Mouse (Mus musculus) hindbrain, embryonic 10.5 days (tissue): Measurements from ENCODE around the gene Cox4i2. TPM values are rescaled to one million over a fixed set of nuclear protein-coding genes. Genes with fewer than 3 reads are reported as not detected.
A peak's percentile ranks its signal among the peaks of the same experiment; 100 is the strongest.

ENCODE experiments used
- DNase-seq: peaks from one replicate; pipeline ENCODE4 v3.0.0-alpha.2; 2017; ENCODE audit warnings: low spot score
- H3K27ac ChIP-seq: fragments of 300-500 bp; sonication (generic); 2 replicates; pipeline ENCODE4 v1.5.1; 2016; ENCODE audit warnings: mild to moderate bottlenecking, moderate library complexity
- H3K27me3 ChIP-seq: fragments of 300-500 bp; sonication (generic); 2 replicates; pipeline ENCODE4 v1.6.1; 2016; ENCODE audit warnings: mild to moderate bottlenecking; ENCODE audit not compliant: poor library complexity, insufficient read depth, severe bottlenecking
- H3K36me3 ChIP-seq: fragments of 300-500 bp; sonication (generic); 2 replicates; pipeline ENCODE4 v1.6.1; 2016; ENCODE audit warnings: mild to moderate bottlenecking, moderate library complexity
- H3K4me1 ChIP-seq: fragments of 300-500 bp; sonication (generic); replicated peaks from 2 replicates; pipeline ENCODE4 v1.6.1; 2016; ENCODE audit warnings: mild to moderate bottlenecking
- H3K4me3 ChIP-seq: fragments of 300-500 bp; sonication (generic); 2 replicates; pipeline ENCODE4 v1.5.1; 2016; ENCODE audit warnings: mild to moderate bottlenecking, moderate library complexity
- H3K9me3 ChIP-seq: fragments of 300-500 bp; sonication (generic); 2 replicates; pipeline ENCODE4 v1.6.1; 2016; ENCODE audit warnings: mild to moderate bottlenecking, moderate library complexity
- WGBS: fragments of 180-500 bp; shearing (Covaris S2); methylation state at CpG from one replicate; pipeline ENCODE4 v1.1.7; 2016; 5-methylcytosine and 5-hydroxymethylcytosine counted together
- polyA plus RNA-seq: library from polyadenylated mRNA; unstranded; fragments of >200 nt; fragmentation: Nextera tagmentation; extraction: Ambion mirVana; gene quantifications from 2 replicates; pipeline ENCODE4 v1.2.1, GENCODE M21; 2016

The Cox4i2 gene
- polyA plus RNA-seq, 1 experiment from 2014 or later: 5.0 TPM

GRCm38 (mm10) chr2:152781031-152781711 is 27.2 kb downstream of the Cox4i2 start:
- Histone ChIP-seq H3K36me3 (peaks cover 63% of the 10 kb centered on the region), H3K27me3 (no peaks in the 10 kb centered on the region), H3K27ac (0 out of 2 replicates have a peak overlapping the region, but pooled peaks have one; percentile 2), H3K9me3 (no peaks in the 10 kb centered on the region), H3K4me1 (peaks cover 35% of the 10 kb centered on the region), H3K4me3 (no peak overlapping the region)
- no peak for DNase-seq
- 88% methylated on average over 3 of the region's 3 CpGs for WGBS

GRCm38 (mm10) chr2:152782656-152783055 is 28.7 kb downstream of the Cox4i2 start:
- WGBS: 89% methylated on average over 5 of the region's 5 CpGs
- DNase-seq: no peak
- Histone ChIP-seq H3K27me3 (no peaks in the 10 kb centered on the region), H3K4me3 (no peak overlapping the region), H3K27ac (no peak overlapping the region), H3K9me3 (no peaks in the 10 kb centered on the region), H3K4me1 (peaks cover 35% of the 10 kb centered on the region), H3K36me3 (peaks cover 63% of the 10 kb centered on the region)

DNA sequence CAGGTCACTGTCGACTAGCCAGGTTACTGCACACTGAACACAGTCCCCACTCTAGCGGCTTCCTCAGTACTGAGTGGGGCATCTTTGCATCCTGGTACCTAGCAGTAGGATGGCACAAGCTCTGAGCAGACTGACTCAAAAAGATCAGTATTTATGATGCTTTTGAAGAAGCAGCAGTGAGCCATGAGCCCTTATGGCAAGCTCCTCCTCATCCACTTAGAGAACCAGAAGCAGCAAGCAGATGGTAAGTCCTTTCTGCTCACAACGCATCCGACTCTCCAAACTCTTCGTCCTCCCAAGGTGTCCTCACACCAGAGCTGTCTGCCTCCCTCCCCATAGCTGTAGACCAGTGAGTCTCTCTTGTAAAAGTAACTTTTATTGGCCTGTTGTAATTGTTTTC is 29.3 kb downstream of the Cox4i2 start:
- H3K36me3 ChIP-seq: peaks cover 63% of the 10 kb centered on the region

GRCm38 (mm10) chr2:152784640-152785039 is 30.7 kb downstream of the Cox4i2 start:
- Histone ChIP-seq H3K36me3 (peaks cover 53% of the 10 kb centered on the region), H3K4me3 (no peak overlapping the region), H3K27me3 (no peaks in the 10 kb centered on the region), H3K4me1 (peaks cover 48% of the 10 kb centered on the region), H3K9me3 (no peaks in the 10 kb centered on the region), H3K27ac (no peak overlapping the region)
- no peak for DNase-seq
- WGBS: 97% methylated on average over 8 of the region's 8 CpGs

More for the DNA sequence above, 29.3 kb downstream of the Cox4i2 start:
- H3K4me1 ChIP-seq: peaks cover 35% of the 10 kb centered on the region
- no peaks in the 10 kb centered on the region for H3K9me3 ChIP-seq
- WGBS: 94% methylated on average over 5 of the region's 5 CpGs
- H3K4me3 ChIP-seq: no peak overlapping the region
- no peak overlapping the region for H3K27ac ChIP-seq
- no peak for DNase-seq
- H3K27me3 ChIP-seq: no peaks in the 10 kb centered on the region

GRCm38 (mm10) chr2:152785446-152786350 is 31.7 kb downstream of the Cox4i2 start:
- Histone ChIP-seq H3K4me1 (peaks cover 48% of the 10 kb centered on the region), H3K4me3 (no peak overlapping the region), H3K9me3 (no peaks in the 10 kb centered on the region), H3K27me3 (no peaks in the 10 kb centered on the region), H3K36me3 (peaks cover 47% of the 10 kb centered on the region), H3K27ac (peak overlapping the region; percentile 73)
- peak; percentile 20 for DNase-seq
- WGBS: 68% methylated on average over 18 of the region's 18 CpGs

GRCm38 (mm10) chr2:152787136-152787535 is 33.2 kb downstream of the Cox4i2 start:
- Histone ChIP-seq H3K36me3 (peaks cover 38% of the 10 kb centered on the region), H3K4me1 (peaks cover 37% of the 10 kb centered on the region), H3K27ac (no peak overlapping the region), H3K27me3 (no peaks in the 10 kb centered on the region), H3K4me3 (no peak overlapping the region), H3K9me3 (no peaks in the 10 kb centered on the region)
- 100% methylated on average over 2 of the region's 2 CpGs for WGBS
- DNase-seq: no peak

DNA sequence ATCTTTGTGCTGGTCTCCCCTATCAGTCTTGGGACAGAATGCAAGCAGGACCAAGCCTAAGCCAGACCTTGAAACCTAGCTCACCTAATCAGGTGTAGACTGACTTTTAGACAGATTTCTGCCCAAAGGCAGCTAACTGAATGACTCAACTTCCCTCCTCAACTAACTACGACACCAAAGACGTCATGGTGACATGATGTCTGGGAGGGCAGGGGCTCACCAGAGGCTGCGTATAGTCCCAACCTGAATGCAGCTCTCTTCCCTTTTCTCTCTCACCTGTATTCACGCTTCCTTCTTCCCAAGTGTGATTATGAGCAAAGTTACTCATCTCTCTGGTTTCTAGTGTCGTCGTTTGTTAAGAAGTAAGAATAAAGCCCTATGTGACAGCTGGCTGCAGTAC is 33.6 kb downstream of the Cox4i2 start:
- no peaks in the 10 kb centered on the region for H3K27me3 ChIP-seq
- no peak overlapping the region for H3K27ac ChIP-seq
- H3K4me3 ChIP-seq: no peak overlapping the region
- peaks cover 39% of the 10 kb centered on the region for H3K4me1 ChIP-seq
- no peaks in the 10 kb centered on the region for H3K9me3 ChIP-seq
- DNase-seq: no peak
- H3K36me3 ChIP-seq: peaks cover 34% of the 10 kb centered on the region
- WGBS: 94% methylated on average over 6 of the region's 6 CpGs

GRCm38 (mm10) chr2:152788892-152789421 is 35.0 kb downstream of the Cox4i2 start:
- peaks cover 29% of the 10 kb centered on the region for H3K36me3 ChIP-seq
- DNase-seq: no peak
- no peaks in the 10 kb centered on the region for H3K9me3 ChIP-seq
- H3K27ac ChIP-seq: peak overlapping the region; percentile 71
- peaks cover 45% of the 10 kb centered on the region for H3K4me1 ChIP-seq
- H3K4me3 ChIP-seq: no peak overlapping the region
- H3K27me3 ChIP-seq: no peaks in the 10 kb centered on the region
- WGBS: 68% methylated on average over 6 of the region's 6 CpGs

DNA sequence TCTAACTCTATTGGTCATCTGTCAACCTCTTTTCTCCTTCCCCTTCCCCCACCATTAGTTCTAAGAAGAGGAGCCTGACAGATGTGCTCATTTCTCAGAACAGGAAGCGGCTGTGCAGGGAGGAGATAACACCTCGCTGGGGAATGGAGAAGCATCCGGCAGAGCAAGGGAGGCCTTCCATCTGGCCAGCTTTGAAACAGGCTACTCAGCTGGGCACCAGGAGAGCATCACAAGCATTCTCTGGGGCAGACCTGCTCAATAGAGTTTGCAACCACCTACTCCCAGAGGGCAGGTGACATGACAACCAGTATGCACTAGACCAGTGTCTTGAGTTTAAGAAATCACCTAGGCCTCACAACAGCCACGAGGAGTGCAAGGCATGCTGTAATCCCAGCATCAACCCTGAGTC is 35.6 kb downstream of the Cox4i2 start:
- H3K4me1 ChIP-seq: peaks cover 45% of the 10 kb centered on the region
- H3K4me3 ChIP-seq: no peak overlapping the region
- WGBS: 71% methylated on average over 4 of the region's 4 CpGs
- H3K27ac ChIP-seq: peak overlapping the region; percentile 71
- no peaks in the 10 kb centered on the region for H3K9me3 ChIP-seq
- H3K27me3 ChIP-seq: no peaks in the 10 kb centered on the region
- DNase-seq: no peak
- H3K36me3 ChIP-seq: peaks cover 23% of the 10 kb centered on the region

GRCm38 (mm10) chr2:152792461-152792860 is 38.5 kb downstream of the Cox4i2 start:
- H3K27me3 ChIP-seq: no peaks in the 10 kb centered on the region
- peaks cover 12% of the 10 kb centered on the region for H3K36me3 ChIP-seq
- no peak overlapping the region for H3K4me3 ChIP-seq
- peaks cover 29% of the 10 kb centered on the region for H3K4me1 ChIP-seq
- no peak overlapping the region; the same call in 1 of the 2 replicates for H3K27ac ChIP-seq
- DNase-seq: no peak
- H3K9me3 ChIP-seq: no peaks in the 10 kb centered on the region
- WGBS: 69% methylated on average over 2 of the region's 2 CpGs

GRCm38 (mm10) chr2:152793381-152793780 is 39.4 kb downstream of the Cox4i2 start:
- H3K27me3 ChIP-seq: no peaks in the 10 kb centered on the region
- H3K36me3 ChIP-seq: peaks cover 16% of the 10 kb centered on the region
- H3K4me3 ChIP-seq: no peak overlapping the region
- WGBS: 90% methylated on average over 5 of the region's 5 CpGs
- H3K9me3 ChIP-seq: no peaks in the 10 kb centered on the region
- peaks cover 28% of the 10 kb centered on the region for H3K4me1 ChIP-seq
- DNase-seq: no peak
- H3K27ac ChIP-seq: no peak overlapping the region

DNA sequence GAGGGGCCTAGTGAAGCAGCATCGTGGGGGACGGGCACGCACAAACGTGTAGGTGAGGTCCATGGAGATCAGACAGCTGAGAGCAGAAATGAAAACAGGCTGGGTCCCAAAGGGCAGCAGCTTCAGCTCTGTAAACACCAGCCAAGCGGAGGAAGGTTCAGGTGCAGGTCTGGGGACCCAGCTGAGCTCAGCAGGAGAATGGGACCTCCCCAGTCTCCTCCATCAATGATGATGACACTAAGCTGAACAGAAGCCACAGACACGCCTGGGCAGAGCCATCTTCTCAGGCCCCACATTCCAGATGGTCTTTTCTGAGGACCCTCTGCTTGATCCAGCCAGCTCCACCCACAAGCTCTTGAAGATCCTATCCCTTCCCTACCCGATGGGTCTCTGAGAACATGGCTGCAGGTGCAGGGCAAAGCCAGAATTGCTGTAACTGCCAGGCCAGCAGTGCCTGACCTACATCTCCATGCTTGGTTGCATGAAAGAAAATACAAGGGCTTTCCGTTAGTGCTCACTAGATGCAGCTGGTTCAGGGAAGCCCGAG is 40.4 kb downstream of the Cox4i2 start:
- no peak for DNase-seq
- H3K9me3 ChIP-seq: no peaks in the 10 kb centered on the region
- WGBS: 83% methylated on average over 9 of the region's 9 CpGs
- H3K27me3 ChIP-seq: no peaks in the 10 kb centered on the region
- H3K36me3 ChIP-seq: peaks cover 13% of the 10 kb centered on the region
- H3K4me1 ChIP-seq: peaks cover 19% of the 10 kb centered on the region
- no peak overlapping the region for H3K4me3 ChIP-seq
- no peak overlapping the region for H3K27ac ChIP-seq
